Mouse (Mus musculus) heart, embryonic 14.5 days (tissue): ENCODE results near the gene Orc6. TPM values are rescaled to one million over a fixed set of nuclear protein-coding genes. Genes with fewer than 3 reads are reported as not detected.

Experiments used
- ATAC-seq: fragments of 200-750 bp; cut with Nextera tagmentation; 2 replicates; pipeline ENCODE4 v1.8.0; 2017; ENCODE audit warnings: low read depth, moderate TSS enrichment; ENCODE audit not compliant: insufficient number of reproducible peaks, insufficient read depth, low FRiP score
- H3K27ac ChIP-seq, 2 experiments: fragments of 200-500 bp in 1 of 2; fragments of 300-500 bp in 1 of 2; sonication (generic) in 1 of 2; replicated peaks in 1 of 2; 2 replicates each; pipeline ENCODE4 v1.5.1; 2012 to 2014; ENCODE audit warnings: low read depth in 2 of 2, low read length in 2 of 2, control low read depth in 1 of 2, mild to moderate bottlenecking in 1 of 2, mixed read lengths in 1 of 2; ENCODE audit not compliant: control insufficient read depth in 1 of 2, insufficient read depth in 1 of 2
- H3K27me3 ChIP-seq: fragments of 300-500 bp; sonication (generic); 2 replicates; pipeline ENCODE4 v1.6.1; 2014; ENCODE audit warnings: mild to moderate bottlenecking, low read length, control low read depth; ENCODE audit not compliant: control insufficient read depth, insufficient read depth
- H3K36me3 ChIP-seq: fragments of 300-500 bp; sonication (generic); 2 replicates; pipeline ENCODE4 v1.6.1; 2014; ENCODE audit warnings: mild to moderate bottlenecking, control low read depth, low read length, mixed read lengths; ENCODE audit not compliant: control insufficient read depth, insufficient read depth
- H3K4me1 ChIP-seq, 2 experiments: fragments of 200-500 bp in 1 of 2; fragments of 300-500 bp in 1 of 2; sonication (generic) in 1 of 2; 2 replicates each; pipeline ENCODE4 v1.6.1; 2012 to 2014; ENCODE audit warnings: low read length in 2 of 2, control low read depth in 1 of 2, mixed read lengths in 1 of 2; ENCODE audit not compliant: control insufficient read depth in 2 of 2, insufficient read depth in 2 of 2
- H3K4me2 ChIP-seq: fragments of 300-500 bp; sonication (generic); 2 replicates; pipeline ENCODE4 v1.6.1; 2014; ENCODE audit warnings: mild to moderate bottlenecking, low read length
- H3K4me3 ChIP-seq, 2 experiments: fragments of 200-500 bp in 1 of 2; fragments of 300-500 bp in 1 of 2; sonication (generic) in 1 of 2; 2 replicates each; pipeline ENCODE4 v1.5.1; 2012 to 2014; ENCODE audit warnings: low read length in 2 of 2, mild to moderate bottlenecking in 2 of 2, control low read depth in 1 of 2, low read depth in 1 of 2, moderate library complexity in 1 of 2; ENCODE audit not compliant: control insufficient read depth in 1 of 2, insufficient read depth in 1 of 2
- H3K9ac ChIP-seq: fragments of 300-500 bp; sonication (generic); 2 replicates; pipeline ENCODE4 v1.6.1; 2014; ENCODE audit warnings: mild to moderate bottlenecking, low read length
- H3K9me3 ChIP-seq: fragments of 300-500 bp; sonication (generic); 2 replicates; pipeline ENCODE4 v1.6.1; 2016; ENCODE audit warnings: low read length, control low read depth; ENCODE audit not compliant: control insufficient read depth
- WGBS: fragments of 180-500 bp; shearing (Covaris S2); extraction: QIAGEN DNeasy Blood & Tissue Kit; methylation state at CpG from one replicate; pipeline ENCODE4 v1.1.7; 2014; 5-methylcytosine and 5-hydroxymethylcytosine counted together
- polyA plus RNA-seq: library from polyadenylated mRNA; unstranded; fragments of >200 nt; fragmentation: Nextera tagmentation; extraction: Ambion mirVana; gene quantifications from 2 replicates; pipeline ENCODE4 v1.2.1, GENCODE M21; 2014

The Orc6 gene
- polyA plus RNA-seq, 1 experiment from 2014 or later = 61.7 TPM

- H3K36me3 ChIP-seq = peaks cover 26% of the 10 kb centered on the region
- no peaks in the 10 kb centered on the region for H3K4me1 ChIP-seq
- H3K9me3 ChIP-seq = no peaks in the 10 kb centered on the region
- H3K4me2 ChIP-seq = no peak overlapping the region
- H3K27me3 ChIP-seq = no peaks in the 10 kb centered on the region
- H3K27ac ChIP-seq = no peak overlapping the region
- ATAC-seq = no peak
- H3K4me3 ChIP-seq = no peak overlapping the region
- H3K9ac ChIP-seq = no peak overlapping the region
Measured at GRCm38 (mm10) chr8:85311743-85312142, 12.3 kb downstream of the Orc6 start.

GRCm38 (mm10) chr8:85313036-85313435 is 13.6 kb downstream of the Orc6 start:
- H3K27ac ChIP-seq = no peak overlapping the region
- WGBS = 65% methylated on average over 3 of the region's 3 CpGs
- no peak overlapping the region for H3K9ac ChIP-seq
- peaks cover 13% of the 10 kb centered on the region for H3K36me3 ChIP-seq
- H3K4me2 ChIP-seq = no peak overlapping the region
- ATAC-seq = no peak
- H3K4me3 ChIP-seq = no peak overlapping the region
- H3K27me3 ChIP-seq = no peaks in the 10 kb centered on the region
- H3K4me1 ChIP-seq = no peaks in the 10 kb centered on the region
- H3K9me3 ChIP-seq = peaks cover under 1% of the 10 kb centered on the region; the same call in 1 of the 2 replicates

DNA sequence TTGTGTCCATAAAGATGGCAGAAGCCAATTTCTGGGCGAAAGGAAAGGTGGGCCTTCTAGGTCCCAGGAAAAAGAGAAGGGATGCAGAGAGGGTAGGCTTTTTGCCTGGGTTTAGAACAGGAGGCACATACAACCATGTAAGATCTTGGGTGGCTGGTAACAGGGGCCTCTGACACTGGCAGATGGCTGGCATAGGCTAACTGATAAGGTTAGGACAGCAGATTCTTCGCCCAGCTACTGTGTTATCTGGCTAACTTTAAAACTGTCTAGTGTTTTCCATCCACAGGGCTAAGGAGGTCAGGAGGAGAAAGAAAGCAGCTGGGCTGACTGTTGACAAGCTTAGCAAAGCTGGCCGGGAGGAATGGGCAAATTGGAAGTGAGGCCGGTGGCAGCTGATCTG is 19.1 kb downstream of the Orc6 start:
- Histone ChIP-seq H3K27me3 (no peaks in the 10 kb centered on the region), H3K9ac (no peak overlapping the region), H3K9me3 (peaks cover 6% of the 10 kb centered on the region), H3K4me2 (no peak overlapping the region), H3K27ac (0 out of 4 replicates have a peak overlapping the region, but pooled peaks of 1 of the 2 experiments have one; percentile 24), H3K4me3 (no peak overlapping the region), H3K4me1 (no peaks in the 10 kb centered on the region), H3K36me3 (peaks cover 27% of the 10 kb centered on the region)
- ATAC-seq = no peak
- WGBS = 54% methylated on average over 4 of the region's 4 CpGs

DNA sequence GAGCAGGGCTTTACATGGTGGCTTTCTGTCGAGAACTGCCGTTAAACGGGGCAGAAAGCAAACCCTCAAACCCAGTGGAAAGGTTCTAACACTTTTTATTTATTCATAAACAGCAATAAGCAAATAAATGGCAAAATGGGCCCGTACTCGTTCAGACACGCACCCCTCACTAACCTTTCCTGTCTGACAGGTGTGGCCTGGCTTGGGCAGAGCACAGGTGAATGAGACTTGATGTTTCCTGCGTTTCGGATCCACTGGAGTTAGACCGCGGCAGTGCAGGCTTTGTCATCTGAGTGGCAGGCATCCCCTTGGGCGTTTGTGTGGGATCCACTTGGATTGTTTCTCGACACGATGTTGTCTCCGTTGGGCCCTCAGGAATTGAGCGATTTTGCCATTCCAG is 22.5 kb downstream of the Orc6 start:
- no peak overlapping the region for H3K27ac ChIP-seq
- H3K27me3 ChIP-seq = no peaks in the 10 kb centered on the region
- peaks cover 61% of the 10 kb centered on the region for H3K36me3 ChIP-seq
- peaks cover 6% of the 10 kb centered on the region for H3K9me3 ChIP-seq
- no peak for ATAC-seq
- no peak overlapping the region for H3K9ac ChIP-seq
- no peak overlapping the region for H3K4me3 ChIP-seq
- H3K4me1 ChIP-seq = no peaks in the 10 kb centered on the region
- WGBS = 87% methylated on average over 15 of the region's 15 CpGs
- no peak overlapping the region for H3K4me2 ChIP-seq

DNA sequence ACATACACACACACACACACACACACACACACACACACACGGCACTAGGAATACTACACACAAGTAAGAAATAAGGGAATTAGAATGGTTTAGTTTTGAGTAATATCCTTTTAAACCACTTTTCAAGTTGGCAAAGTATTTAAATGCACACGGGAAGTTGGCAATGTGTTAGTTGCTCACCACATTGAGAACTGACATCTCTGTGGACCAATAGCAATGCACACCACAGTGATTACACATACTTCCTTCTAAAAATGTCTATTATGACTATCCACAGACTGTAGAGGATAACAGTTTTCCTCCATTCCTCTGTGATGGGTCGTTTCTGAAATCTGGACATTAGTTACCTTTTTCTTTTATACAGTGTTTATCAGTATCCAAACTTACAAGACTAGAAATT is 23.7 kb downstream of the Orc6 start:
- 74% methylated on average over 3 of the region's 3 CpGs for WGBS
- Histone ChIP-seq H3K4me2 (no peak overlapping the region), H3K27me3 (no peaks in the 10 kb centered on the region), H3K9ac (no peak overlapping the region), H3K4me3 (no peak overlapping the region), H3K9me3 (peaks cover 5% of the 10 kb centered on the region), H3K27ac (no peak overlapping the region), H3K4me1 (no peaks in the 10 kb centered on the region), H3K36me3 (peaks cover 72% of the 10 kb centered on the region)
- ATAC-seq = no peak

DNA sequence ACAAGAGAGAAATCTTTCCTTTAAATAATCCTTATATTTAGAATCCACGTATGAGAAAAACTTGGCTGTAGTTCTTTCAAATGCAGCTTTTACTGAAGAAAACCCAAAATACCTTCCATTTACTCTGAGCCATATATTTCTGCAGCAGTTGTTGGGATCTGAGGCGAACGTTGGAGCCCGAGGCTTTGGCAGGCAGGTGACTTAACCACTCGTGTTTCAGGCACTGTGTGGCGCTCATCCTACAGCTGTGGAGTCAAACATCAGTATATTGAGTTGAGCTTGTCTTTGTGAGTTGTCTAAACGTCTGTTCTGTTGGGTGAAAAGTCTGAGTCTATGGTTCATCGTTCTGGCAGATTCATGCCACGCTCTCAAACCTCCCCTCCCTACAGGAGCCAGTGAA is 27.6 kb downstream of the Orc6 start:
- no peaks in the 10 kb centered on the region for H3K4me1 ChIP-seq
- H3K4me3 ChIP-seq = no peak overlapping the region
- H3K27ac ChIP-seq = no peak overlapping the region
- H3K4me2 ChIP-seq = no peak overlapping the region
- 77% methylated on average over 9 of the region's 9 CpGs for WGBS
- no peaks in the 10 kb centered on the region for H3K27me3 ChIP-seq
- H3K9ac ChIP-seq = no peak overlapping the region
- H3K9me3 ChIP-seq = no peaks in the 10 kb centered on the region
- peaks cover 97% of the 10 kb centered on the region for H3K36me3 ChIP-seq
- ATAC-seq = no peak

- no peak for ATAC-seq
- no peaks in the 10 kb centered on the region for H3K27me3 ChIP-seq
- peaks cover 97% of the 10 kb centered on the region for H3K36me3 ChIP-seq
- H3K4me3 ChIP-seq = no peak overlapping the region
- H3K9ac ChIP-seq = no peak overlapping the region
- no peak overlapping the region for H3K4me2 ChIP-seq
- H3K27ac ChIP-seq = no peak overlapping the region
- 56% methylated on average over 1 of the region's 1 CpGs for WGBS
- H3K4me1 ChIP-seq = no peaks in the 10 kb centered on the region
- H3K9me3 ChIP-seq = no peaks in the 10 kb centered on the region
Measured at GRCm38 (mm10) chr8:85329506-85329905, 30.1 kb downstream of the Orc6 start.

GRCm38 (mm10) chr8:85335105-85335504 is 35.7 kb downstream of the Orc6 start:
- Histone ChIP-seq H3K9ac (no peak overlapping the region), H3K4me2 (no peak overlapping the region), H3K9me3 (no peaks in the 10 kb centered on the region), H3K4me3 (no peak overlapping the region), H3K27me3 (no peaks in the 10 kb centered on the region), H3K27ac (no peak overlapping the region), H3K36me3 (peaks cover 96% of the 10 kb centered on the region), H3K4me1 (no peaks in the 10 kb centered on the region)
- no peak for ATAC-seq
